Mouse (Mus musculus) C3H10T1/2 (cell line): ENCODE results near the gene Inip. TPM values are rescaled to one million over a fixed set of nuclear protein-coding genes. Genes with fewer than 3 reads are reported as not detected.

Experiments used
- polyA plus RNA-seq, 2 experiments: library from polyadenylated mRNA; unstranded; fragments of >200 nt; fragmentation: generic; extraction: Trizol; gene quantifications; one replicate each; pipeline ENCODE4 v1.2.1; 2012; ENCODE audit warnings: missing spikeins in 2 of 2

Gene Inip
- polyA plus RNA-seq: 1 to 10 TPM; 4.5 to 8.2 TPM

GRCm38 (mm10) chr4:59801489-59801888, at the start of gene Inip:
TSS of gene Inip (minus strand) at chr4:59801589.

GRCm38 (mm10) chr4:59805181-59805967, 4.0 kb upstream of the Inip start, which contains the start of gene Snx30:
TSS of gene Snx30 (plus strand) at chr4:59805840.

Other genes with a start within 250 kb of the Inip start
- 1 to 10 TPM in 1 of 2 experiments, under 1 TPM in 1; 0.25 to 8.0 TPM for gene Hsdl2, start 220.0 kb downstream of the Inip start, polyA plus RNA-seq
- gene E130308A19Rik, start 175.4 kb downstream of the Inip start, polyA plus RNA-seq: 1 to 10 TPM in 1 of 2 experiments, under 1 TPM in 1; 0.26 to 3.1 TPM
- 1 to 10 TPM in 1 of 2 experiments, under 1 TPM in 1; 0.80 to 2.3 TPM for gene Snx30, start 4.3 kb upstream of the Inip start, polyA plus RNA-seq
- under 1 TPM in 1 of 2 experiments, not detected in 1; 0.01 TPM for gene Slc46a2, start 113.5 kb upstream of the Inip start, polyA plus RNA-seq
- not detected for gene Mup4, start 159.1 kb upstream of the Inip start, polyA plus RNA-seq
- gene Mup6, start 162.7 kb upstream of the Inip start, polyA plus RNA-seq: not detected